Mouse (Mus musculus): ENCODE results near the gene Trim41.

DNA sequence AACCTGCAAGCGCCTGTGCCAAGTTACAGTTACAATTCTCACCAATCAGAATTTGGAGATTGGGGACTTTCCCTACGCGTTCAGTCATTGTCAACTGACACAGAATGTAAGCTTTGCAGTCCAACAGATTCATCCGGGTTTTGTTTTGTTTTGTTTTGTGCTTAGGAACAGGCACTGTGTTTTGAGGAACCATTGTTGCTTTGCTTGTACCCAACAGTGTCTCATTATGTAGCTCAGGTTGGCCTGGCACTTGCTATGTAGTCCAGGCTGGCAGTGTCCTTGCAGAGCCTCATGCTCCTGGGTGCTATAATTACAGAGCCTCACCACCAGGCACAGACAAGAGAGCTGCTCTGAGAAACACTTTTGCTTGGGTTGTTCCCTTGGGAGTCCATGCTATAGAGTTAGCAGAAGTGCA is 25.2 kb upstream of the Trim41 start:
- TF ChIP-seq CTCF (IDR thresholded peaks at IDR 0.05; ENCODE audit: low read depth) (no peak), EP300 (optimal IDR thresholded peaks at IDR 0.05) (no peak)

Data from stomach, postnatal 0 days (tissue).